Mouse (Mus musculus) MEL (cell line): ENCODE measurements around the gene Col1a1. TPM values are rescaled to one million over a fixed set of nuclear protein-coding genes. Genes with fewer than 3 reads are reported as not detected.

Source experiments
- DNase-seq: peaks from one replicate; pipeline ENCODE4 v3.0.0; 2011; ENCODE audit warnings: low read depth, low spot score
- H3K27ac ChIP-seq: 2 replicates; pipeline ENCODE4 v1.5.1; 2012; ENCODE audit warnings: low read depth, mild to moderate bottlenecking, control low read depth, low read length, moderate library complexity; ENCODE audit not compliant: control insufficient read depth
- H3K27me3 ChIP-seq, 2 experiments: fragments of 150-350 bp in 1 of 2; sonication (generic) in 1 of 2; 2 replicates each; pipeline ENCODE4 v1.6.1; 2012; ENCODE audit warnings: low read length in 2 of 2, mild to moderate bottlenecking in 2 of 2, improper control_type of control experiment in 1 of 2, moderate library complexity in 1 of 2; ENCODE audit not compliant: insufficient read depth in 2 of 2, control insufficient read depth in 1 of 2
- H3K36me3 ChIP-seq, 2 experiments: 2 replicates each; pipeline ENCODE4 v1.6.1; 2012 to 2014; ENCODE audit warnings: low read length in 2 of 2, improper control_type of control experiment in 1 of 2, inconsistent platforms in 1 of 2, mild to moderate bottlenecking in 1 of 2; ENCODE audit not compliant: insufficient read depth in 2 of 2, control insufficient read depth in 1 of 2
- H3K4me1 ChIP-seq, 2 experiments: fragments of 150-350 bp in 1 of 2; sonication (generic) in 1 of 2; 2 replicates each; pipeline ENCODE4 v1.6.1; 2012; ENCODE audit warnings: low read length in 2 of 2, improper control_type of control experiment in 1 of 2, mild to moderate bottlenecking in 1 of 2; ENCODE audit not compliant: insufficient read depth in 2 of 2, control insufficient read depth in 1 of 2
- H3K4me3 ChIP-seq, 2 experiments: fragments of 150-350 bp in 1 of 2; sonication (generic) in 1 of 2; 2 replicates each; pipeline ENCODE4 v1.5.1; 2012; ENCODE audit warnings: low read depth in 2 of 2, low read length in 2 of 2, mild to moderate bottlenecking in 2 of 2, moderate library complexity in 2 of 2, control low read depth in 1 of 2, improper control_type of control experiment in 1 of 2; ENCODE audit not compliant: control insufficient read depth in 1 of 2, insufficient read depth in 1 of 2
- H3K79me2 ChIP-seq: 2 replicates; pipeline ENCODE4 v1.6.1; 2012; ENCODE audit warnings: mild to moderate bottlenecking, low read length, moderate library complexity; ENCODE audit not compliant: control insufficient read depth, poor library complexity, insufficient read depth
- H3K9ac ChIP-seq: 2 replicates; pipeline ENCODE4 v1.6.1; 2012; ENCODE audit warnings: low read depth, mild to moderate bottlenecking, control low read depth, low read length, moderate library complexity; ENCODE audit not compliant: control insufficient read depth, poor library complexity, severe bottlenecking
- H3K9me3 ChIP-seq: fragments of 150-350 bp; sonication (generic); replicated peaks from 2 replicates; pipeline ENCODE4 v1.6.1; 2012; ENCODE audit warnings: mild to moderate bottlenecking, low read length, improper control_type of control experiment, moderate library complexity; ENCODE audit not compliant: insufficient read depth
- BHLHE40 ChIP-seq: IDR thresholded peaks from 2 replicates; pipeline ENCODE4 v1.6.1; 2012; ENCODE audit warnings: low read depth, mild to moderate bottlenecking, inconsistent platforms, low read length, improper control_type of control experiment, borderline replicate concordance
- CHD1 ChIP-seq: IDR thresholded peaks from 2 replicates; pipeline ENCODE4 v1.6.1; 2012; ENCODE audit warnings: low read depth, mild to moderate bottlenecking, inconsistent platforms, low read length, improper control_type of control experiment
- CTCF ChIP-seq, 3 experiments: IDR thresholded peaks in 2 of 3; conservative IDR thresholded peaks in 1 of 3; 2 replicates each; pipeline ENCODE4 v1.5.1; 2011 to 2012; ENCODE audit warnings: low read length in 3 of 3, low read depth in 2 of 3, mild to moderate bottlenecking in 2 of 3, improper control_type of control experiment in 1 of 3, inconsistent platforms in 1 of 3, mixed read lengths in 1 of 3, moderate library complexity in 1 of 3; ENCODE audit not compliant: control insufficient read depth in 1 of 3, insufficient read depth in 1 of 3, poor library complexity in 1 of 3, severe bottlenecking in 1 of 3
- E2F4 ChIP-seq: IDR thresholded peaks from 2 replicates; pipeline ENCODE4 v1.6.1; 2011; ENCODE audit warnings: low read depth, low read length, improper control_type of control experiment, borderline replicate concordance
- ETS1 ChIP-seq: IDR thresholded peaks from 2 replicates; pipeline ENCODE4 v1.6.1; 2012; ENCODE audit warnings: low read depth, mild to moderate bottlenecking, inconsistent platforms, low read length, improper control_type of control experiment, moderate library complexity
- GATA1 ChIP-seq: IDR thresholded peaks from 2 replicates; pipeline ENCODE4 v1.6.1; 2011; ENCODE audit warnings: low read depth, low read length, improper control_type of control experiment
- HCFC1 ChIP-seq: IDR thresholded peaks from 2 replicates; pipeline ENCODE4 v1.6.1; 2012; ENCODE audit warnings: low read depth, mild to moderate bottlenecking, inconsistent platforms, low read length, improper control_type of control experiment, moderate library complexity
- MAZ ChIP-seq: IDR thresholded peaks from 2 replicates; pipeline ENCODE4 v1.6.1; 2012; ENCODE audit warnings: low read depth, mild to moderate bottlenecking, inconsistent platforms, low read length, improper control_type of control experiment
- MEF2A ChIP-seq: IDR thresholded peaks from 2 replicates; pipeline ENCODE4 v1.6.1; 2014; ENCODE audit warnings: low read depth, mild to moderate bottlenecking, inconsistent platforms, low read length, improper control_type of control experiment; ENCODE audit not compliant: poor library complexity, insufficient replicate concordance, severe bottlenecking; ENCODE audit errors: extremely low read depth
- MXI1 ChIP-seq: IDR thresholded peaks from 2 replicates; pipeline ENCODE4 v1.6.1; 2011; ENCODE audit warnings: mild to moderate bottlenecking, low read depth, low read length, improper control_type of control experiment
- MYC ChIP-seq: IDR thresholded peaks from 2 replicates; pipeline ENCODE4 v1.6.1; 2011; ENCODE audit warnings: low read depth, mild to moderate bottlenecking, low read length, improper control_type of control experiment, moderate library complexity
- NELFE ChIP-seq: IDR thresholded peaks from 2 replicates; pipeline ENCODE4 v1.6.1; 2011; ENCODE audit warnings: low read depth, low read length, improper control_type of control experiment
- NRF1 ChIP-seq: IDR thresholded peaks from 2 replicates; pipeline ENCODE4 v1.6.1; 2014; ENCODE audit warnings: low read depth, mild to moderate bottlenecking, inconsistent platforms, low read length, improper control_type of control experiment, moderate library complexity; ENCODE audit not compliant: poor library complexity, insufficient read depth, severe bottlenecking
- POLR2AphosphoS2 ChIP-seq: IDR thresholded peaks from 2 replicates; pipeline ENCODE4 v1.6.1; 2011; ENCODE audit warnings: low read length, improper control_type of control experiment
- SIN3A ChIP-seq: IDR thresholded peaks from 2 replicates; pipeline ENCODE4 v1.6.1; 2012; ENCODE audit warnings: low read length, improper control_type of control experiment, inconsistent platforms
- SMC3 ChIP-seq: IDR thresholded peaks from 2 replicates; pipeline ENCODE4 v1.6.1; 2011; ENCODE audit warnings: low read depth, low read length, improper control_type of control experiment
- TBP ChIP-seq: IDR thresholded peaks from 2 replicates; pipeline ENCODE4 v1.8.0; 2011; ENCODE audit warnings: low read depth, low read length, improper control_type of control experiment
- UBTF ChIP-seq: IDR thresholded peaks from 2 replicates; pipeline ENCODE4 v1.6.1; 2012; ENCODE audit warnings: low read depth, mild to moderate bottlenecking, inconsistent platforms, low read length, improper control_type of control experiment, moderate library complexity, borderline replicate concordance; ENCODE audit not compliant: insufficient read depth
- USF1 ChIP-seq: IDR thresholded peaks from 2 replicates; pipeline ENCODE4 v1.6.1; 2014; ENCODE audit warnings: low read depth, mild to moderate bottlenecking, inconsistent platforms, low read length, improper control_type of control experiment, moderate library complexity
- USF2 ChIP-seq, 2 experiments: IDR thresholded peaks; 2 replicates each; pipeline ENCODE4 v1.6.1; 2011 to 2012; ENCODE audit warnings: improper control_type of control experiment in 2 of 2, low read length in 2 of 2, borderline replicate concordance in 1 of 2, inconsistent platforms in 1 of 2, low read depth in 1 of 2, mild to moderate bottlenecking in 1 of 2; ENCODE audit not compliant: insufficient read depth in 1 of 2
- ZNF384 ChIP-seq: IDR thresholded peaks from 2 replicates; pipeline ENCODE4 v1.6.1; 2012; ENCODE audit warnings: low read depth, mild to moderate bottlenecking, inconsistent platforms, low read length, improper control_type of control experiment
- polyA plus RNA-seq, 2 experiments: library from polyadenylated mRNA; stranded (reverse) in 1 of 2; unstranded in 1 of 2; fragments of >175 nt in 1 of 2; fragments of >200 nt in 1 of 2; gene quantifications; 2 replicates each; pipeline versions ENCODE4 v1.2.1 to v1.2.4; 2012; ENCODE audit warnings: low replicate concordance in 2 of 2, low read depth in 1 of 2; ENCODE audit not compliant: insufficient read length in 2 of 2, insufficient read depth in 1 of 2, missing spikeins in 1 of 2
- total RNA-seq: library from RNA; depleted of rRNA; stranded (reverse); fragments of 300-350 nt; gene quantifications from 2 replicates; pipeline ENCODE4 v1.2.3, GENCODE M21; 2012

The Col1a1 gene
- total and polyA plus RNA-seq, 3 experiments, result 0.12 to 0.61 TPM; not detected in 1

GRCm38 (mm10) chr11:94997596-94997995 lies 61.6 kb downstream of the Col1a1 start (continued):
- no peak for TF ChIP-seq USF2 (IDR thresholded peaks at IDR 0.05; ENCODE audit: borderline replicate concordance in 1 of 2, insufficient read depth in 1 of 2, low read depth in 1 of 2, low read length in 2 of 2)
- TF ChIP-seq GATA1, result peak; percentile 92
- TF ChIP-seq, all 39 proteins: peak for 17

- peaks cover 10 to 66% of the 10 kb centered on the region in 2 experiments for H3K36me3 ChIP-seq
- no peaks in the 10 kb centered on the region for H3K9me3 ChIP-seq
- DNase-seq, result peak; percentile 41
- H3K4me3 ChIP-seq, result peak overlapping the region; percentile 6 to 15
- H3K27me3 ChIP-seq, result no peaks in the 10 kb centered on the region
- TF ChIP-seq MAZ (0 out of 2 replicates have a peak, but pooled peaks have one; percentile 11), CHD1 (no peak)
- peak overlapping the region; percentile 77 for H3K27ac ChIP-seq
- peaks cover 45 to 78% of the 10 kb centered on the region in 2 experiments for H3K4me1 ChIP-seq
- H3K79me2 ChIP-seq, result peaks cover 68% of the 10 kb centered on the region
- peak overlapping the region; percentile 43 for H3K9ac ChIP-seq
Measured at GRCm38 (mm10) chr11:94998041-94998531, 62.1 kb downstream of the Col1a1 start.

- TF ChIP-seq TBP, result no peak
- no peak for TF ChIP-seq USF1
- no peak for TF ChIP-seq MEF2A
- TF ChIP-seq NELFE, result peak; percentile 21; the same call in 1 of the 2 replicates
- no peak for TF ChIP-seq HCFC1
- no peak for TF ChIP-seq CTCF (IDR thresholded peaks at IDR 0.05 in 2 of 3, conservative IDR thresholded peaks at IDR 0.05 in 1 of 3; ENCODE audit: control insufficient read depth in 1 of 3, insufficient read depth in 1 of 3, low read depth in 2 of 3, low read length in 3 of 3, poor library complexity in 1 of 3, severe bottlenecking in 1 of 3)
- TF ChIP-seq, all 39 proteins: peak for 1
- Histone ChIP-seq H3K27me3 (no peaks in the 10 kb centered on the region), H3K79me2 (peaks cover 48% of the 10 kb centered on the region), H3K36me3 (peaks cover 10 to 72% of the 10 kb centered on the region in 2 experiments), H3K4me1 (peaks cover 40 to 77% of the 10 kb centered on the region in 2 experiments), H3K27ac (peak overlapping the region; percentile 63), H3K9me3 (no peaks in the 10 kb centered on the region), H3K4me3 (no peak overlapping the region), H3K9ac (peak overlapping the region; percentile 25)
- no peak for DNase-seq
Measured at GRCm38 (mm10) chr11:95000128-95000527, 64.1 kb downstream of the Col1a1 start.

- Histone ChIP-seq H3K79me2 (peaks cover 44% of the 10 kb centered on the region), H3K27ac (peak overlapping the region; percentile 63), H3K4me3 (no peak overlapping the region), H3K9ac (peak overlapping the region; percentile 25), H3K9me3 (no peaks in the 10 kb centered on the region), H3K27me3 (no peaks in the 10 kb centered on the region), H3K36me3 (peaks cover 10 to 68% of the 10 kb centered on the region in 2 experiments), H3K4me1 (peaks cover 36 to 73% of the 10 kb centered on the region in 2 experiments)
- DNase-seq, result peak; percentile 87
- TF ChIP-seq MYC, result 0 out of 2 replicates have a peak, but pooled peaks have one; percentile 39
- no peak for TF ChIP-seq SMC3
- TF ChIP-seq ETS1, result peak; percentile 62; the same call in 1 of the 2 replicates
- no peak for TF ChIP-seq NRF1
- TF ChIP-seq ZNF384, result no peak
- TF ChIP-seq MXI1, result 0 out of 2 replicates have a peak, but pooled peaks have one; percentile 27
- TF ChIP-seq TBP, result 0 out of 2 replicates have a peak, but pooled peaks have one; percentile 41
- no peak for TF ChIP-seq CHD1
- peak; percentile 75 for TF ChIP-seq SIN3A
- peak; percentile 57; the same call in 1 of the 2 replicates for TF ChIP-seq POLR2AphosphoS2
- TF ChIP-seq USF2 (IDR thresholded peaks at IDR 0.05; ENCODE audit: borderline replicate concordance in 1 of 2, insufficient read depth in 1 of 2, low read depth in 1 of 2, low read length in 2 of 2), result no peak
- TF ChIP-seq NELFE, result peak; percentile 44
- TF ChIP-seq BHLHE40, result peak; percentile 31; the same call in 1 of the 2 replicates
- TF ChIP-seq UBTF, result no peak
- no peak for TF ChIP-seq E2F4
Measured at GRCm38 (mm10) chr11:95000548-95000947, 64.5 kb downstream of the Col1a1 start.
